Mouse (Mus musculus): ENCODE results near the gene Sh2d6. TPM values are rescaled to one million over a fixed set of nuclear protein-coding genes. Genes with fewer than 3 reads are reported as not detected.
A peak's percentile ranks its signal among the peaks of the same experiment; 100 is the strongest.

The Sh2d6 gene
- polyA plus RNA-seq, 1 experiment from 2014 or later = 0.97 TPM

DNA sequence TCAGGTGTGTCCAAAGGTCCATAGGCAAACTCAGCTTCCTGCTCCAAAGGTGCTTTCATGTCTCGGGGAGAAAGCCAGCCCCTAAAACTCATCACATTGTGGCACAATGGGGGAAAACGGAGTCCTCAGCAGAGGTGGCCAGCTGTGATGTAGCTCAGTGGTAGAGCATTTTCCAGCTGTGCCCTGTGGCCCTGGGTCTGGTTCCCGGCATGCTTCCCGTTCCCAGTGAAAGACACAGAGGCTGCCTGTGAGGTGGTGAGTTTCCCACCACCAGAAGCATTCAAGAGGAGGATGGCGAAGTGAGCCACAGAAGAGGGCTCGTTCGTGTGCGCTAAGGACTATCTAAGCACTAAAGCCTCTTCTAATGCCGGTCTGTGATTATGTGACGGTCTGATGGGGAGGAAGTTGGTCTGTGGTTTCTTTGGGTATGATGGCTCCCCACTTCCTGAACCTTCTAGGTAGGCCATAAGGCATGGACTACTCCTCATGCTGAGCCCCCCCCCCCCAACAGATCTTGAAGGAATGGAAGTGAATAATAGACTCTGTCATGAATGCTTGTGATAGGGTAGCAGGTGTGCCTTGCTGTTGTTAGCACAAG lies 29.1 kb upstream of the Sh2d6 start:
- H3K4me3 ChIP-seq = no peak overlapping the region
- 0 out of 2 replicates have a peak, but pooled peaks cover 3% of the 10 kb centered on the region for H3K27me3 ChIP-seq
- H3K27ac ChIP-seq (replicated peaks) = no peak overlapping the region
- H3K9me3 ChIP-seq = 0 out of 2 replicates have a peak, but pooled peaks cover 2% of the 10 kb centered on the region
- H3K4me2 ChIP-seq (replicated peaks) = no peak overlapping the region
- 82% methylated on average over 10 of the region's 10 CpGs for WGBS
- ATAC-seq (ENCODE audit: low FRiP score, low read depth) = no peak
- no peak overlapping the region for H3K9ac ChIP-seq (replicated peaks)
- H3K36me3 ChIP-seq = no peaks in the 10 kb centered on the region
- H3K4me1 ChIP-seq = peaks cover 16% of the 10 kb centered on the region

DNA sequence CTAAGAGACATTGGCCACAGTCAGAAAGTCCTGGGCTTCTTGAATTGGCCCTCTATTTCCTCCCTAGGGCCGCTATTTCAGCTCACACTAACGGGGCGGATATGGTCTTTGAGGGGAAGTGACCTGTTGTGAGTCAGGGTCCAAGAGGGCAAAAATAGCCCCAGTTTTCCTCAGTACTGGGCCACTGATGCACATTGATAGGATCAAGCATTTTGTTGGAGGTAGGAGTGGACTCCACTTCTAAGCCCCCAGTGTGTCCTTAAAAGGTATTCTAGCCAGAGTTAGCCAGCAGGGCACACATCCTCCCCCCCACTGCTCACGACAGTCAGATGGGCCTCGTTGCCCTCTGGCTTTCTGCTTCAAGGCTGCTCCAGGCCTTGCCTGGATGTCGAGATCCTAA lies 28.5 kb upstream of the Sh2d6 start:
- 63% methylated on average over 6 of the region's 6 CpGs for WGBS
- H3K4me1 ChIP-seq = peaks cover 16% of the 10 kb centered on the region
- H3K9me3 ChIP-seq = 0 out of 2 replicates have a peak, but pooled peaks cover 2% of the 10 kb centered on the region
- no peaks in the 10 kb centered on the region for H3K27me3 ChIP-seq
- no peak overlapping the region for H3K9ac ChIP-seq (replicated peaks)
- H3K4me2 ChIP-seq (replicated peaks) = no peak overlapping the region
- no peak overlapping the region for H3K4me3 ChIP-seq
- ATAC-seq (ENCODE audit: low FRiP score, low read depth) = no peak
- no peaks in the 10 kb centered on the region for H3K36me3 ChIP-seq
- no peak overlapping the region for H3K27ac ChIP-seq (replicated peaks)

DNA sequence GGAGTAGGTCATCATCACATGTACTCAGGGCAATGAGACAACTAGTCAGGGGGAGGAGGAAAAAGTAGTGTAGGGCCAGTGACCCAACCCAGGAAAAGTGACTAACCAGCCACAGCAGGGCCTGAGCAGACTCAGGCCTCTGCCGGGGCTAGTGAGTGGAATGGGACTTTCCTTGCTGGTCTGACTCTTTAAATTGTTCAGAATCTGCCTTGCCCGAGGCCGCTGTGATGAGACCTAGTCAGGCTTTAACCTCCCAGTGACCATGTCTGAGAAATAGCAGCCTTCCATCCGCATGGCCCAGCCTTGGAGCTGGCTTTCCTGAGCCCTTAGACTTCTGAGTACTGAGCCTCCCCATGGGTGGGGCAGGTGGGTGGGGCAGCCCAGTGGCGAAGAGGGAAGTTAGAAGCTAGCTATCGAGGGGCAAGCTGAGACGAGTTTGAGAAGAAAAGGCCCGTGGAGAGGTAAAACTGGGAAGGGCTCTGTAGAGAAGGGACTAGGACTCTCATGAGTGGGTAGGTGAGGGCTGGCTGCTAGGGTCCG lies 27.6 kb upstream of the Sh2d6 start:
- WGBS = 77% methylated on average over 9 of the region's 9 CpGs
- H3K4me2 ChIP-seq (replicated peaks) = no peak overlapping the region

DNA sequence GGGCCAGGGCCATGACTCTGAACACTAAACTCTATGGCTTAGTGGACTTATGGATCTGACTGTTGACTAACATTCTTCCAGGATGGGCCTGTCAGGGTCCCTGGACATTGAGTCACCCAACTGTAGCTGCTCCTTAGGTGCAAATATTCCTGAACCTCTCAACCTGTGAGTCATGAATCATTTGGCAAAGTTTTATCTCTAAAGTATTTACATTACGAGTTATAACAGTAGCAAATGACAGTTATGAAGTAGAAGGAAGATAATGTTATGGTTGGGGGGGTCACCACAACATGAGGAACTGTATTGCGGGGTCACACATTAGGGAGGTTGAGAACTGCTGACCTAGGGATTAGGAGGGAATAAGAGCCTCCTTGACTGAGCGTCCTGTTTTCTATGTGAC lies 26.4 kb upstream of the Sh2d6 start:
- Histone ChIP-seq H3K4me1 (peaks cover 12% of the 10 kb centered on the region), H3K9me3 (0 out of 2 replicates have a peak, but pooled peaks cover 2% of the 10 kb centered on the region), H3K4me2 (replicated peaks) (no peak overlapping the region), H3K4me3 (no peak overlapping the region), H3K9ac (replicated peaks) (no peak overlapping the region), H3K36me3 (no peaks in the 10 kb centered on the region), H3K27me3 (peaks cover 13% of the 10 kb centered on the region), H3K27ac (replicated peaks) (no peak overlapping the region)
- no peak for ATAC-seq (ENCODE audit: low FRiP score, low read depth)
- 88% methylated on average over 3 of the region's 3 CpGs for WGBS

More for the DNA sequence above, 27.6 kb upstream of the Sh2d6 start:
- peaks cover 19% of the 10 kb centered on the region for H3K4me1 ChIP-seq
- H3K4me3 ChIP-seq = no peak overlapping the region
- no peaks in the 10 kb centered on the region for H3K36me3 ChIP-seq
- H3K27ac ChIP-seq (replicated peaks) = no peak overlapping the region
- H3K9me3 ChIP-seq = 0 out of 2 replicates have a peak, but pooled peaks cover 2% of the 10 kb centered on the region
- peaks cover 8% of the 10 kb centered on the region for H3K27me3 ChIP-seq
- no peak for ATAC-seq (ENCODE audit: low FRiP score, low read depth)
- H3K9ac ChIP-seq (replicated peaks) = no peak overlapping the region

DNA sequence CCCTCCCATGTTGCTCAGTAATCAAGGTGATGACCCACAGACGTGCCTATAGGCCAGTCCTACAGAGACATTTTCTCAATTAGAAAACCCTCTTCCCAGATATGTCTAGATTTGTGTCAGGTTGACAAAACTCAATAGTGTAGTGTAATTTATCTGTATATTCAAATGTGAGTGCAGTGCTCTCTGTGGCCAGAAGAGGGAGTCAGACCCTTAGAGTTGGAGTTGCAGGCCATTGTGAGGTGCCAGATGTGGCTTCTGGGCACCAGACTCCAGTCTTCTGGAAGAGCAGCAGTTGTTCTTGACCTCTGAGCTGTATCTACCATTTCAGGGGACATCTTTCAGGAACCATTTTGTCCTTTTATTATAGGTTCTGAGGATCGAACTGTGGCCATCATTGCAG lies 25.6 kb upstream of the Sh2d6 start:
- 89% methylated on average over 2 of the region's 2 CpGs for WGBS
- peaks cover 13% of the 10 kb centered on the region for H3K27me3 ChIP-seq
- H3K4me1 ChIP-seq = peaks cover 6% of the 10 kb centered on the region; the same call in 1 of the 2 replicates
- H3K9me3 ChIP-seq = 0 out of 2 replicates have a peak, but pooled peaks cover 2% of the 10 kb centered on the region
- H3K4me2 ChIP-seq (replicated peaks) = no peak overlapping the region
- H3K36me3 ChIP-seq = no peaks in the 10 kb centered on the region
- H3K4me3 ChIP-seq = no peak overlapping the region
- ATAC-seq (ENCODE audit: low FRiP score, low read depth) = no peak
- H3K27ac ChIP-seq (replicated peaks) = no peak overlapping the region
- no peak overlapping the region for H3K9ac ChIP-seq (replicated peaks)

DNA sequence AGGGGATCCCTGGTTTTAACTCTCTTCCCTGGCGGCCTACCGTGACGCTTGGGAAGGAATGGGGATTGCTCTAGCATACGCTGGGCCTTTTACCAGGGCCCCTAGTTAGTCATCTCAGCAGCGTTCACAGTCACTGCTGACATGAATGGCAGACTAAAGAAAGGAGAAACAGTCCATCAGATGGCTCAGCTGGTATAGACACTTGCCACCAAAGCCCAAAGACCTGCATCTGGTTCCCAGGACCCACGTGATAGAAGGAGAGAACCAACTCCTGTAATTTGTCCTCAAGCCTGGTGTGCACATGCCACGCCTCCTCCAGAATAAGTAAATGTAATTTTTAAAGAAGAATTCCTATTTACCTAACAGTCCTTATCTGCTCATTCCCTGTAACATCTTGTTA lies 23.9 kb upstream of the Sh2d6 start:
- H3K9ac ChIP-seq (replicated peaks) = no peak overlapping the region
- H3K4me3 ChIP-seq = no peak overlapping the region
- WGBS = 47% methylated on average over 7 of the region's 7 CpGs
- H3K27ac ChIP-seq (replicated peaks) = no peak overlapping the region
- H3K36me3 ChIP-seq = no peaks in the 10 kb centered on the region
- H3K4me1 ChIP-seq = 0 out of 2 replicates have a peak, but pooled peaks cover 4% of the 10 kb centered on the region
- 0 out of 2 replicates have a peak, but pooled peaks cover 2% of the 10 kb centered on the region for H3K9me3 ChIP-seq
- ATAC-seq (ENCODE audit: low FRiP score, low read depth) = no peak
- peaks cover 13% of the 10 kb centered on the region for H3K27me3 ChIP-seq
- H3K4me2 ChIP-seq (replicated peaks) = no peak overlapping the region

DNA sequence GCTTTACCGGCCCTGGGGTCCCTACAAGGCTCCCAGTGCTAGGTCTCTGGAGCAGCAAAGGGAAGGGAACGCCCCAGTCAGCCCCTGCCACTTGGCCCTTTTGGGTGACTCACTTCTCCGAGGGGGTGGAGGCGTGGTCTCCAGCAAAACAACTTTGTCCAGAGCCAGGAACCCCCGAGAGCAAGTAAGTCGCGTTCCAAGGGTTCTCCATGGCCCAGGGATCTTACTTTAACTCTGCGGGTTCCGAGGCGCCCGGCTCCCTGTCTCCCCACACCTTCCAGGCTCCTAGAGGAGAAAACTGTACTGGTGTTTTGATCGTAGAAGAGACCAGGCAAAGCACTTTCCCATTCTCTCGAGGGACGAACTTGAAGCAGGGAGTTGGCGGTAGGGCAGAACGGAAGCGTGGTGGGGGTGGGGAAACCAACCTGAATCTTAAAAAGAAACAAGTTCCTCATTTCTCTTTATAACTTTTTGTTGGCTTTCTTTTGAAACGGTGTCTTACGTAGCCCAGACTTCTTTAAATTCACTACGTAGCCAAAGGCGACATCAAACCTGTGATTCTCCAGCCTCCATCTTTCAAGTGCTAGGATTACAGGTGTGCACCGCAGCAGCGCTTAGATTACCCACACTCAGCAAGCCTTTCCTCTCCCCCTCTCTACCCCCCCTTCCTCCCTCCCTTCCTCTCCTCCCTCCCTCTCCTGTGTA lies 22.9 kb upstream of the Sh2d6 start, which contains the start of gene Capg:
Gene Capg (plus strand): TSS at position 109 of the 705 bp plus-strand sequence.
- 0 out of 2 replicates have a peak, but pooled peaks cover 2% of the 10 kb centered on the region for H3K9me3 ChIP-seq
- no peak within 1 kb of the TSS; the same call in 1 of the 2 replicates for H3K27ac ChIP-seq (replicated peaks)
- peak within 1 kb of the TSS; percentile 22 for H3K4me2 ChIP-seq (replicated peaks)
- H3K4me1 ChIP-seq = 0 out of 2 replicates have a peak, but pooled peaks cover 4% of the 10 kb centered on the region
- no peak within 1 kb of the TSS for H3K4me3 ChIP-seq
- 15% methylated on average over 23 of the region's 23 CpGs for WGBS
- no peak for ATAC-seq (ENCODE audit: low FRiP score, low read depth)
- H3K36me3 ChIP-seq = no peaks in the 10 kb centered on the region
- peaks cover 13% of the 10 kb centered on the region for H3K27me3 ChIP-seq
- H3K9ac ChIP-seq (replicated peaks) = no peak within 1 kb of the TSS

DNA sequence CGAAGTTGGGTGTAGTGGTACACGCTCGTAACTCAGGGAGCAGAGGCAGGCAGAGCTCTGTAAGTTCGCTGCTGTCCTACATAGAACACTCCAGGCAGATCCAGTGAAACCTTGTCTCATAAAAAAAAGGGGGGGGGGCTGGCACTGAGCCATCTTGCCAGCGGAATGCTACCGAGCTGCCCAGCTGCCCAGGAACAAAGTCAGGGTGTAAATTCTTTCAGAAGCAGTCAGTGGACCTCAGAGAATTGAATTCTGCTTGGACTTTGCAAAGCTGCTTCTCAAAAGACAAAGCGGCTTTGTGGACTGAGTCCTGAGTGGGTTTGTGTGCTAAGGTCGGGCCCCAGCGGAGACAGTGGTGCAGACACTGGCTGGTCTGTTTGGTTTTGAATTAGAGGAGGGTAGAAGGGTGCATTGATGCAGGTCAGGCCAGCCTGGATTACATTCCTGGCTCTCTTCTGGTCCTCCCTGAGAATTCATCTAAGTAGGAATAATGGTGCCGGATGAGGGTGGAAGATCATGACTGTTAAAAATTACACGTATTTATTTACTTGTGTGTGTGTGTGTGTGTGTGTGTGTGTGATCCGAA lies 21.9 kb upstream of the Sh2d6 start:
- H3K27ac ChIP-seq (replicated peaks) = no peak overlapping the region; the same call in 1 of the 2 replicates
- 73% methylated on average over 12 of the region's 12 CpGs for WGBS
- no peak for ATAC-seq (ENCODE audit: low FRiP score, low read depth)

DNA sequence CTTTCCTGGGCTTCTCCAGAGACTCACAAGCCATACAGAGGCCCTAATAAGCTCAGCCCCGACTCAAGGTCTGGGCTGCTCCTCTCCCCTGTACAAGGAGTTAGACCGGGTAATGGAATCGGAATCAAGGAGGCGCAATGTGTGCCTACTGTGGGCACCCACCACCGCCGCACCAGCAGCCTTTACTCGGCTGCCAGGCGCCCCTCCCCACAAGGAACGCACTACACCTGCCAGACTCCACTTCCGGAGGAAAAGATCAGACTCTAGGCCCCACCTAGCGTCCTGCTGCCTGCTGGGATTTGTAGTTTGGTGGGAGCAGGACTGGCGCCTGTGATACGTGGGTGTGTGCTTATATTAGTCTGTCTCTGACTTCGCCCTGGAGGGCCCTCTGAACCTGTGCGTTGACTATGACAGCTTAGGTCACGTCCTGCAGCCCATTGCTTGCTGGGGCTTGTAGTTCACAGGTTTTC lies 17.1 kb upstream of the Sh2d6 start:
- WGBS = under 1% methylated on average over 16 of the region's 16 CpGs
- Histone ChIP-seq H3K9ac (replicated peaks) (peak overlapping the region; percentile 59), H3K4me1 (peaks cover 12% of the 10 kb centered on the region), H3K27me3 (peaks cover under 1% of the 10 kb centered on the region; the same call in 1 of the 2 replicates), H3K4me3 (peak overlapping the region; percentile 53), H3K36me3 (no peaks in the 10 kb centered on the region), H3K9me3 (no peaks in the 10 kb centered on the region), H3K4me2 (replicated peaks) (peak overlapping the region; percentile 77), H3K27ac (replicated peaks) (0 out of 2 replicates have a peak overlapping the region, but pooled peaks have one; percentile 25)
- peak; percentile 92 for ATAC-seq (ENCODE audit: low FRiP score, low read depth)

More for the DNA sequence above, 21.9 kb upstream of the Sh2d6 start:
- Histone ChIP-seq H3K4me1 (peaks cover 4% of the 10 kb centered on the region; the same call in 1 of the 2 replicates), H3K4me3 (no peak overlapping the region), H3K4me2 (replicated peaks) (no peak overlapping the region), H3K9me3 (0 out of 2 replicates have a peak, but pooled peaks cover 2% of the 10 kb centered on the region), H3K36me3 (no peaks in the 10 kb centered on the region), H3K9ac (replicated peaks) (no peak overlapping the region), H3K27me3 (peaks cover 13% of the 10 kb centered on the region)

DNA sequence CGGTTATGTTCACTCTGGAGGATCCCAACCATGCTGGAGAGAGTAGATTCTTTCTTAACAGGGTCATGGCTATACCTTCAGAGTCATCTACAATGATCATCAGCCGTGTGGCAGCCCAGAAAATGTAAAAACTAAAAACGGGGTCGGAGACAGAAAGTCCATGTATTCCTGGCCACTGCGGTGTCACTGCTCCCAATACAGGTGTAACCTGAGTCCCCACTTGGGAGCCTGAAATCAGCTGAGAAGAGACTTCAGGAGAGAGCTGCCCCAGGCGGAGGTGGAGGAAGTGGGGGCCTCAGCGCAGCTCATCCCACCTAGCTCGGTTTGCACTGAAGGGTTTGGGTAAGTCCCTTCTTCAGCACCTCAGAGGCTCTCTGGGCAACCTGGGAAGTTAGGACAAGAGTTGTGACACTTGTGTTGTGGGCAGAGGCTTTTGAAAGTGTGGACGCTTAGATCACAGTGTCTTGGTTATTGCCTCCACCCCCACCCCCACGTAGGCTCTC lies 16.5 kb upstream of the Sh2d6 start:
- no peaks in the 10 kb centered on the region for H3K36me3 ChIP-seq
- H3K9ac ChIP-seq (replicated peaks) = peak overlapping the region; percentile 59
- ATAC-seq (ENCODE audit: low FRiP score, low read depth) = no peak
- no peaks in the 10 kb centered on the region for H3K9me3 ChIP-seq
- no peak overlapping the region for H3K27ac ChIP-seq (replicated peaks)
- peaks cover 14% of the 10 kb centered on the region for H3K4me1 ChIP-seq
- peak overlapping the region; percentile 77 for H3K4me2 ChIP-seq (replicated peaks)
- peak overlapping the region; percentile 53 for H3K4me3 ChIP-seq
- 55% methylated on average over 10 of the region's 10 CpGs for WGBS
- H3K27me3 ChIP-seq = no peaks in the 10 kb centered on the region

DNA sequence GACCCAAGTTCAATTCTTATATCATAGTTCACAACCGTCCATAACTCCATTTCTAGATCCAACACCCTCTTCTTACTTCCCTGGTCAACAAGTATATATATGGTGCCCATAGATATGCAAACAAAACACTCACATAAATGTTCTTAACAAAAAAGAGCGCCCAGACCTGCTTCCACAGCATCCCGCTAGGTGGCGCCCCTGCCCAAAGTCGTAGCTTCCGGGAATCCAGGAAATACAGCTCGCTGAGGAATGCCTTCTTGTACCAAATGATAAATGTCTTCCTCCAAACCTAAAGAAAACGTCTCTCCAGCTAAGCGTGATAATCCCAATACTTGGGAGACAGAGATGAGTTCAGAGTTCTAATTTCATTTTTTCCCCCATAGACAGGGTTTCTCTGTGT lies 13.7 kb upstream of the Sh2d6 start:
- no peak for ATAC-seq (ENCODE audit: low FRiP score, low read depth)
- peak overlapping the region; percentile 28 for H3K4me2 ChIP-seq (replicated peaks)
- no peaks in the 10 kb centered on the region for H3K9me3 ChIP-seq
- H3K4me1 ChIP-seq = peaks cover 22% of the 10 kb centered on the region
- peak overlapping the region; percentile 3; the same call in 1 of the 2 replicates for H3K4me3 ChIP-seq
- no peak overlapping the region for H3K27ac ChIP-seq (replicated peaks)
- no peaks in the 10 kb centered on the region for H3K27me3 ChIP-seq
- no peak overlapping the region for H3K9ac ChIP-seq (replicated peaks)
- WGBS = 5% methylated on average over 9 of the region's 9 CpGs
- H3K36me3 ChIP-seq = no peaks in the 10 kb centered on the region
